Comparison of ENCODE assay signal across 8 mouse cellular contexts in the genomic region with DNA sequence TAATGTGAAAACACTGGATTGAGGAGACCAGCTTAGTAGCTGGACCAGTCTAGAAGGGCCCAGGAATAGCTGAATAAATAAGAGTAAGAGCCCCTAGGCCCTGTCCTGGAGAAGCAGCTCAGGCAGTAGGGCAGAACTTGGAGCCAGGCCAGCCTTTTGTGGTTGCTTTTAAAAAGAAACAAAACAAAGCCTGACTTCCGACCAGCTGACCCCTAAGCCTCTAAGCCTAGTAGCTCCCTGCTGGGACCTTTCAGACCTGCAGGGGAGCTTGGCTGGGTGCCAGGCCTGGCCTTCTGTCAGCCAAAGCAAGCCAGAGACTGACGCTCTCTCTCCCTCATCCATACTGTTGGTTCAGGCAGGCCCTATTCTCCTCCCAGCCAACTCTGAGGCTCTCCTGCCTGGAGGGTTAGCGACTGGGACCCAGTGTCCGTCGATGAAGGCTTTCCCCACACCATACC.
A peak's percentile ranks its signal among the peaks of the same experiment; 100 is the strongest.
DNase-seq lines count a peak whose midpoint lies in the region; ATAC-seq and TF ChIP-seq lines count a peak whose summit lies in the region.

No protein-coding gene starts in this region.

- H3K27ac ChIP-seq in ES-E14 (ENCODE audit: insufficient read depth, low read depth, low read length, poor library complexity, severe bottlenecking), result peak overlapping the region; percentile 63; the same call in 1 of the 2 replicates
- H3K27ac ChIP-seq in lung, embryonic 15.5 days, result peak overlapping the region; percentile 66

- H3K9me3 ChIP-seq in ES-E14 (ENCODE audit: control insufficient read depth, insufficient read depth, low read depth, low read length), result no peaks in the 10 kb centered on the region
- H3K9me3 ChIP-seq in lung, embryonic 15.5 days, result no peaks in the 10 kb centered on the region

- H3K4me1 ChIP-seq in ES-E14 (ENCODE audit: control insufficient read depth in 2 of 2, insufficient read depth in 2 of 2, low read length in 2 of 2, poor library complexity in 1 of 2), result peaks cover 9 to 24% of the 10 kb centered on the region in 2 experiments; a peak in 3 of 4 replicates
- H3K4me1 ChIP-seq in lung, embryonic 15.5 days, result peaks cover 34% of the 10 kb centered on the region

- peak; percentile 38 for ATAC-seq in frontal cortex, adult (ENCODE audit: low TSS enrichment)
- peak; percentile 82 for ATAC-seq in lung, embryonic 15.5 days (ENCODE audit: borderline replicate concordance, extremely low read depth, low FRiP score, low TSS enrichment)
- ATAC-seq in neutrophil, adult 5-6 weeks (ENCODE audit: extremely low read depth, insufficient number of reproducible peaks, low FRiP score, poor library complexity, severe bottlenecking), result peak; percentile 66; the same call in 1 of the 2 replicates

- in situ Hi-C loops in ES-E14 (cut with MboI; ENCODE audit: low sequenced_read_pairs in 2 of 2, unreplicated experiment in 2 of 2), result no loop called here

- peak; percentile 85 for DNase-seq in ES-E14 (ENCODE audit: low read depth, low spot score)
- peak; percentile 56 to 69 for DNase-seq in cerebellum, adult 18-20 months
- DNase-seq in heart, postnatal 4 days, result peak; percentile 93
- peak; percentile 59 for DNase-seq in layer of hippocampus, adult 9-10 months (ENCODE audit: low spot score)
- peak; percentile 59 to 61 for DNase-seq in urinary bladder, adult 18-20 months (ENCODE audit: low spot score in 2 of 2)

- H3K27me3 ChIP-seq in lung, embryonic 15.5 days, result no peaks in the 10 kb centered on the region

- H3K9ac ChIP-seq in ES-E14 (ENCODE audit: insufficient read depth, low read depth, low read length, poor library complexity, severe bottlenecking), result no peak overlapping the region
- no peak overlapping the region for H3K9ac ChIP-seq in lung, embryonic 15.5 days

- H3K4me2 ChIP-seq in lung, embryonic 15.5 days, result no peak overlapping the region

- H3K36me3 ChIP-seq in ES-E14 (ENCODE audit: control insufficient read depth, insufficient read depth, low read length, poor library complexity, severe bottlenecking), result peaks cover 10% of the 10 kb centered on the region; the same call in 1 of the 2 replicates
- no peaks in the 10 kb centered on the region for H3K36me3 ChIP-seq in lung, embryonic 15.5 days

- no peak overlapping the region for H3K4me3 ChIP-seq in ES-E14 (ENCODE audit: insufficient read depth in 1 of 2, low read depth in 1 of 2, low read length in 2 of 2, poor library complexity in 1 of 2, severe bottlenecking in 1 of 2)
- H3K4me3 ChIP-seq in lung, embryonic 15.5 days, result no peak overlapping the region

- 3% methylated on average over 5 of the region's 5 CpGs for WGBS in lung, embryonic 15.5 days

TF ChIP-seq in ES-E14, 5 proteins besides CTCF, POLR2A, EP300 and RAD21:
- TF ChIP-seq HCFC1 (IDR thresholded peaks at IDR 0.05; ENCODE audit: borderline replicate concordance, insufficient read depth, low read length), result no peak
- no peak for TF ChIP-seq CHD2 (IDR thresholded peaks at IDR 0.05; ENCODE audit: low read depth, low read length)
- no peak for TF ChIP-seq MAFK (IDR thresholded peaks at IDR 0.05; ENCODE audit: insufficient read depth, low read depth, low read length)
- no peak for TF ChIP-seq ZC3H11A (IDR thresholded peaks at IDR 0.05; ENCODE audit: borderline replicate concordance, low read depth, low read length)
- no peak for TF ChIP-seq ZNF384 (IDR thresholded peaks at IDR 0.05; ENCODE audit: low read depth, low read length)
